Mouse (Mus musculus) midbrain, embryonic 11.5 days (tissue): ENCODE measurements around the gene Poc1a. TPM values are rescaled to one million over a fixed set of nuclear protein-coding genes. Genes with fewer than 3 reads are reported as not detected.

Experiments
- ATAC-seq: fragments of 200-750 bp; cut with Nextera tagmentation; 2 replicates; pipeline ENCODE4 v1.8.0; 2017; ENCODE audit warnings: moderate TSS enrichment, moderate library complexity; ENCODE audit not compliant: low FRiP score
- DNase-seq: peaks from one replicate; pipeline ENCODE4 v3.0.0; 2015; ENCODE audit warnings: low spot score; ENCODE audit errors: missing footprints
- H3K27ac ChIP-seq: fragments of 300-500 bp; sonication (generic); 2 replicates; pipeline ENCODE4 v1.5.1; 2014; ENCODE audit warnings: low read depth, low read length
- H3K27me3 ChIP-seq: fragments of 300-500 bp; sonication (generic); 2 replicates; pipeline ENCODE4 v1.6.1; 2014; ENCODE audit warnings: mild to moderate bottlenecking, low read length, moderate library complexity, mixed read lengths; ENCODE audit not compliant: control insufficient read depth, insufficient read depth
- H3K36me3 ChIP-seq: fragments of 300-500 bp; sonication (generic); 2 replicates; pipeline ENCODE4 v1.6.1; 2014; ENCODE audit warnings: mild to moderate bottlenecking, low read length, moderate library complexity, mixed read lengths; ENCODE audit not compliant: control insufficient read depth, insufficient read depth
- H3K4me1 ChIP-seq: fragments of 300-500 bp; sonication (generic); 2 replicates; pipeline ENCODE4 v1.6.1; 2014; ENCODE audit warnings: low read length; ENCODE audit not compliant: control insufficient read depth, insufficient read depth
- H3K4me2 ChIP-seq: fragments of 300-500 bp; sonication (generic); 2 replicates; pipeline ENCODE4 v1.6.1; 2014; ENCODE audit warnings: mild to moderate bottlenecking, moderate library complexity
- H3K4me3 ChIP-seq: fragments of 300-500 bp; sonication (generic); 2 replicates; pipeline ENCODE4 v1.5.1; 2014; ENCODE audit warnings: low read depth, low read length
- H3K9ac ChIP-seq: fragments of 300-500 bp; sonication (generic); 2 replicates; pipeline ENCODE4 v1.6.1; 2014; ENCODE audit warnings: low read length
- H3K9me3 ChIP-seq: fragments of 300-500 bp; sonication (generic); 2 replicates; pipeline ENCODE4 v1.6.1; 2016; ENCODE audit warnings: low read length; ENCODE audit not compliant: control insufficient read depth
- WGBS: fragments of 180-500 bp; shearing (Covaris S2); extraction: QIAGEN DNeasy Blood & Tissue Kit; methylation state at CpG from one replicate; pipeline ENCODE4 v1.1.7; 2014; 5-methylcytosine and 5-hydroxymethylcytosine counted together
- polyA plus RNA-seq: library from polyadenylated mRNA; unstranded; fragments of >200 nt; fragmentation: Nextera tagmentation; extraction: Ambion mirVana; gene quantifications from 2 replicates; pipeline ENCODE4 v1.2.1, GENCODE M21; 2014

The Poc1a gene
- polyA plus RNA-seq, 1 experiment from 2014 or later = 29.4 TPM

DNA sequence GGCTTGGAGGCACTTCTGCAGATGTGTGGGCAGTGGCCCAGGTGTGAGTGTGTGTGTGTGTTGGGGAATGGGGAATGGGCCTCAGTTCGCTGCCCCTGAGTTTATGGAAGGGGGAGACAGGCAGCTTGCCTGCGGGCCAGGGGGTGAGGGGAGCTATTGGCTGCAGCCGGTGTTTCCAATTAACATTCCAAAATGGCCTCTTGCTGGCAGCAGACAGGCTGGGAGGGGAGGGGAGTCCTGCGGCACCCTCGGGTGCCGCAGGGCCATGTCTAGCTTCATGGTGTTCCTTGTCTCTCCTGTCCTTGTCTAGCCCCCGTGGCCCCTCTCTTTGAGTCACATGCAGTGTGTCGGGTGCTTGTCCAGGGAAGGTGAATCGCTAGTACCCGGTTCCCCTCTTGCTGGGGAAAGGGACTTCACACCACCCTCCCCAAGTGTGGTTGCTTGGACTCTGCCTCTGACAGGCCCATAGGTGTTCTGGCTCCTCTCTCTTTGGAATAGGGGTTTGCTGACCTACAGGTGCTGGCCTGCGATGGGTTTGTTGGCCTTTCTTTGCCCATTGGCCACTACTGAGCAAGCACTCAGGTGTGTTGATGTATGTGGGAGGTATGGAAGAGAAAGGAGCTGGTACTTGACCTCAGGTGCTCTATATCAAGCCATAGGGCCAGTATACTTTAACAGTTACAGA, 89.1 kb downstream of the Poc1a start:
- Histone ChIP-seq H3K36me3 (peaks cover 7% of the 10 kb centered on the region), H3K27ac (no peak overlapping the region), H3K4me2 (peak overlapping the region; percentile 98), H3K4me3 (peak overlapping the region; percentile 80), H3K9ac (peak overlapping the region; percentile 87), H3K4me1 (peaks cover 35% of the 10 kb centered on the region), H3K27me3 (no peaks in the 10 kb centered on the region), H3K9me3 (no peaks in the 10 kb centered on the region)
- 10% methylated on average over 11 of the region's 11 CpGs for WGBS
- DNase-seq (no peak), ATAC-seq (no peak)

DNA sequence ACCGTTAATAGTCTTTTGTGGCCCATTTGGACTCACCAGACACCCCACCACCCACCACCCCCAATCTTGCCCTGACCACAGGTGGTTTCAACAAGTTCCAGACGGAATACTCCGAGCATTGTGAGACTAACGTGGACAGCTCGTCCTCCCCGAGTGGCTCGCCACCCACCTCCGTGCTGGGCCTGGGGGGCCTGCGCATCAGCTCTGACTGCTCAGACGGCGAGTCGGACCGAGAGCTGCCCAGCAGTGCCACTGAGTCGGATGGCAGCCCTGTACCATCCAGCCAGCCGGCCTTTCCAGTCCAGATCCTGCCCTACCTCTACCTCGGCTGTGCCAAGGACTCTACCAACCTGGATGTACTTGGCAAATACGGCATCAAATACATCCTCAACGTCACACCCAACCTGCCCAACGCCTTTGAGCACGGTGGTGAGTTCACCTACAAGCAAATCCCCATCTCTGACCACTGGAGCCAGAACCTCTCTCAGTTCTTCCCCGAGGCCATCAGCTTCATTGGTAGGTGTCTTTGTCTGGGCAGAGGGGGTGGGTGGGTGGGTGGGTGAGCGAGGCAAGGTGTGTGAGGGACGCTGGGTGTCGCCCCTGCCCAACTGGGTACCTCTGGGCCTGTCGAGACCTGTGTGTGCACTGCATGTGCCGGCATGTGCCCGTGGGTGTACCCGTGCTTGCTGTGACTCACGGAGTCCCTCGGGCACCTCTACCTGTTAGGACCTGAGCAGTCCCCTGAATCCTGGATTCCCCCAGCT, 89.9 kb downstream of the Poc1a start:
- no peak for ATAC-seq
- DNase-seq = no peak
- Histone ChIP-seq H3K36me3 (peaks cover 7% of the 10 kb centered on the region), H3K27ac (no peak overlapping the region), H3K4me3 (peak overlapping the region; percentile 80), H3K4me2 (peak overlapping the region; percentile 98), H3K27me3 (no peaks in the 10 kb centered on the region), H3K9me3 (no peaks in the 10 kb centered on the region), H3K9ac (no peak overlapping the region), H3K4me1 (peaks cover 35% of the 10 kb centered on the region)
- 86% methylated on average over 30 of the region's 30 CpGs for WGBS

DNA sequence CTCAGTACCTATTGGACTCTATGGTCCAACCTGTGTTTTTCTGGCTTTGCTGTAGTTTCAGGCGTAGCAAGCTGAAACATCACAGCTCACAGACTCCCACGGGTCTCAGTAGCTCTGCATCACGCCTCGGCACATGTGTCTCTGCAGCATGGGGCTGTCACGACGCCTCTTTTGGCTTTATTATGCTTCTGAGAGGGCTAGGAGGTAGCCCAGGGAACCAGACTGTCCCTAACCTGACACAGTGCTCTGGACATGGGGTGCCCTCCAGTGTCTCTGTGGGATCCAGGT, 90.5 kb downstream of the Poc1a start:
- H3K36me3 ChIP-seq = peaks cover 7% of the 10 kb centered on the region
- WGBS = 82% methylated on average over 6 of the region's 6 CpGs
- no peak overlapping the region for H3K27ac ChIP-seq
- peaks cover 35% of the 10 kb centered on the region for H3K4me1 ChIP-seq
- ATAC-seq (no peak), DNase-seq (no peak)
- H3K9ac ChIP-seq = 0 out of 2 replicates have a peak overlapping the region, but pooled peaks have one; percentile 1
- H3K27me3 ChIP-seq = no peaks in the 10 kb centered on the region
- no peak overlapping the region for H3K4me2 ChIP-seq
- no peaks in the 10 kb centered on the region for H3K9me3 ChIP-seq
- H3K4me3 ChIP-seq = no peak overlapping the region

DNA sequence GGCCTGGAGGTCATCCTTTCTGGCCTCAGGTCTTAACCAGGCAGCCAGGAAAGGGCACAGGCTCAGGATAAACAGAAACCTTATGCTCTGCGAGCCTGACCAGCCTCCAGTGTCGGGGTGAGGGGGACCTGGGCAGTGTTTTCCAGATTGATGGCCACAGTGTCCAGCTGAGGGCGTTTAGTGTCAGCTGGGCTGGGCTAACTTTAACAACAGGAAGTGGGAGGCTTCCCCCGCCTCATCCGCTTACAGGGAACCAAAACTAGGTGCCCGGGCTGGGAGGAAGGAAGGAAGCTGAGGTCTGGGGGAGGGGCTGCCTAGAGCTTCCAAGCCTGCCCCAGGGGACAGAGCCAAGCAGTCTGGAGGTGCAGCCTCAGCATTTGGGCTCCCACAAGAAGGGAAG, 90.9 kb downstream of the Poc1a start:
- ATAC-seq = no peak
- Histone ChIP-seq H3K4me1 (peaks cover 35% of the 10 kb centered on the region), H3K4me3 (no peak overlapping the region)

DNA sequence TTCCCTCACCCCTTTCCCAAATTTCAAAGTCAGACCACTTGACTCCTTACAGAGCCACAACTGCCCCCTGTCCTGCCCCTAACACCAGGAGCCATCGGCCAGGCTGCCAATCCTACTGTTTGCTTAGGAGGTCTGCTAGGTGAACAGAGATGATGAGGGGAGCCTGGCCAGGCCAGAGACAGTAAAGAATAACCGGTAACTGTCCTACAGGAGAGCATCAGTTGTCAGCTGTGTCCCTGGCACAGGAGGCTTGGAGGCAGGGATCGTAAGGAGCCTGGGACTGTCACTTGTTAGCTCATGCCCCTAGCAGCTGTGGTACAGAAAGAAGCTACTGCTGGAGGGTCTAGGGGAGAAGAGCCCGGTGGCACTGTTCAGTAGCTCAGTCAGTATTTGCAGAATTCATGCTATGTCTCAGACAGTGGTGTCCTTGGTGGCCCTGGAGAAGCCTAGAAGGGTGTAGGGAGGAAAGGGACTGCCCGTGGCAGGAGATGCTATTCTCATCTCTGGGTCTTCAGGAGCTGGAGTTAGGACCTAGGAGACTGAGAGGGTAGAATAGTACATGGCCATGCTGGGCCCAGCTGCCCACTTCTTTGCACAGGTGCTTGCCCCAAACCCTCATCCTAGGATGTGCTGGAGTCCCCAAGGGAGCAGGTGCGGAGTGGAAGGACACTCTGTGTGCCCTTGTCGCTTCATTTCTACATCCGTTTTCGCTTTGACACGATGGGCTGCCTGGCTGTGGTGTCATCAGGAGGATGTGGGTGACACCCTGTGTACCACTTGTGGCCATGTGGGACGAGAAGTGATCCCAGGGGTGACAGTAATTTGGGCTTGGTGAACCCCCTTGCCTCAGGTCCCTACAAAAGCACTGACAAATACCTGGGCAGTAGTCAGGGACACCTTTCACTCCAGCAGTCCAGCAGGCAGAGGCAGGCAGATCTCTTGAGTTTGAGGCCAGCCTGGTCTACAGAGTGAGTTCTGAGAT, 91.9 kb downstream of the Poc1a start:
- Histone ChIP-seq H3K4me3 (no peak overlapping the region), H3K9me3 (no peaks in the 10 kb centered on the region), H3K4me2 (no peak overlapping the region), H3K36me3 (peaks cover 7% of the 10 kb centered on the region), H3K9ac (no peak overlapping the region), H3K27me3 (no peaks in the 10 kb centered on the region), H3K4me1 (peaks cover 30% of the 10 kb centered on the region), H3K27ac (no peak overlapping the region)
- WGBS = 92% methylated on average over 11 of the region's 11 CpGs
- DNase-seq = no peak
- ATAC-seq = no peak

More for the DNA sequence above, 90.9 kb downstream of the Poc1a start:
- no peak overlapping the region for H3K27ac ChIP-seq
- no peaks in the 10 kb centered on the region for H3K9me3 ChIP-seq
- no peak overlapping the region for H3K4me2 ChIP-seq
- WGBS = 35% methylated on average over 6 of the region's 6 CpGs
- H3K9ac ChIP-seq = peak overlapping the region; percentile 27; the same call in 1 of the 2 replicates
- no peaks in the 10 kb centered on the region for H3K27me3 ChIP-seq
- DNase-seq = no peak
- peaks cover 7% of the 10 kb centered on the region for H3K36me3 ChIP-seq

DNA sequence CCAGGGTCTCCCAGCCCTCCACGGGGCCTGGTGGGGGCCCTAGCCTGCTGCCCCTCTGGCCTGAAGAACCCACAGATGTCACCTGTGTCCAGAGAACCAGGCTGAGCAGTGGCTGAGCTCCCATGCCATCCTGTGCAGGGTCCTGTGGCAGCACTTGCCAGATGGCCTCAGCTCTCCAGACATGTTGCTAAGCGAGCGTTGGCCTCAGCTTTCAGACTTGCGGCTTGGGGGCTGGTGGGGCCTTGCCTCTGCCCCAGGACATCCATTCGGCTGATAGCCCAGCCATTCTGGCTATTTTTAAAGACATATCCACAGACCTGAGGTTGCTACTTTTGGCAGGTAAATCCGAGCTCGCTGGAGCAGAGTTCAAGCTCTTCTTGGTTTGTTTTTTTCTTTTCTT, 93.1 kb downstream of the Poc1a start:
- Histone ChIP-seq H3K9ac (no peak overlapping the region), H3K9me3 (no peaks in the 10 kb centered on the region), H3K4me1 (peaks cover 28% of the 10 kb centered on the region), H3K4me3 (no peak overlapping the region), H3K27me3 (no peaks in the 10 kb centered on the region), H3K4me2 (no peak overlapping the region), H3K36me3 (peaks cover 9% of the 10 kb centered on the region), H3K27ac (no peak overlapping the region)
- ATAC-seq (no peak), DNase-seq (no peak)
- WGBS = 93% methylated on average over 7 of the region's 7 CpGs

DNA sequence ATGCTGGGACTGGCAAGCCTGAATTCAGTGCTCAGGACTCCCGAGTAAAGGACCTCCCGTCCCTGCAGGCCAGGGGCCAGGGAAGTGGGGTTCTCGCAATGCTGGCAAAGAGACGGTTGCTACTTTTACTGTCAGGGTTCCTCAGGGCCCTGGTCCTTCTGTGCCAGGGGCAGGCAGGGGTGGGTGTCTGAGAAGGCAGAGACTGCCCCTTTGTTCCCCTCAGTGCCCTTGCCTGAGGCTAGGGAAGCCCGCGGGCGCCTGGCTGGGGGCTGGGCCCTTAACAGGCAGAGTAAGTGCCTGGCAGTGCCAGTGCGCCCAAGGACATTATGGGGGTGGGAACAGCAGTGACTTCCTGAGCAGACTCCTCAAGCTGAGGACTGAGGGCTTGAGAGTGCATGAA, 96.4 kb downstream of the Poc1a start:
- WGBS = 82% methylated on average over 8 of the region's 8 CpGs
- H3K9me3 ChIP-seq = no peaks in the 10 kb centered on the region
- DNase-seq (no peak), ATAC-seq (no peak)
- H3K4me3 ChIP-seq = no peak overlapping the region
- H3K4me2 ChIP-seq = no peak overlapping the region
- H3K27me3 ChIP-seq = no peaks in the 10 kb centered on the region
- 0 out of 2 replicates have a peak, but pooled peaks cover 2% of the 10 kb centered on the region for H3K4me1 ChIP-seq
- H3K36me3 ChIP-seq = peaks cover 6% of the 10 kb centered on the region
- no peak overlapping the region for H3K27ac ChIP-seq
- no peak overlapping the region for H3K9ac ChIP-seq

DNA sequence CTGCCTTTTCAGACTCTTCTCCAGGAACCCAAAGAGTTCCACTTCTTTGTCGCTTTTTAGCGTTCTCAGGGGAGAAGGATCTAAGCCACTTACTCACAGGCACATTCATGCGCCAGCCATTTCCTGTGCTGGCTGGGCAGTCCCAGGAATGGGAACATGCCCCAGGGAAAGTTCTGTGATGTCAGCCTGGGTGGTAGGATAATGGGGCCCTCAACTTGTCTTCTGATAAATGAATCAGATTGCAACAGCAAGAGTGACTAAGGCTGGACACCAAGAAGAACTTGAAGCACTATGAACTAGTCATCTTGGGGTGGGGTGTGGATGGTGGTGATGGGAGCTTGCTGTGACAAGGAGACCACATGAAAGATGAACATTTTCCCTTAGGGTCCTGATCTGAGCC, 97.2 kb downstream of the Poc1a start:
- WGBS = 91% methylated on average over 3 of the region's 3 CpGs

More for the DNA sequence above, 97.2 kb downstream of the Poc1a start:
- no peak overlapping the region for H3K9ac ChIP-seq
- no peaks in the 10 kb centered on the region for H3K4me1 ChIP-seq
- H3K27me3 ChIP-seq = no peaks in the 10 kb centered on the region
- peaks cover 6% of the 10 kb centered on the region for H3K36me3 ChIP-seq
- no peak overlapping the region for H3K4me2 ChIP-seq
- no peak overlapping the region for H3K4me3 ChIP-seq
- DNase-seq = no peak
- no peak overlapping the region for H3K27ac ChIP-seq
- H3K9me3 ChIP-seq = no peaks in the 10 kb centered on the region
- ATAC-seq = no peak
